Mouse (Mus musculus) forebrain, embryonic 13.5 days (tissue): ENCODE results near the gene Olfr976. TPM values are rescaled to one million over a fixed set of nuclear protein-coding genes. Genes with fewer than 3 reads are reported as not detected.

ENCODE experiments used
- polyA plus RNA-seq: library from polyadenylated mRNA; unstranded; fragments of >200 nt; fragmentation: Nextera tagmentation; extraction: Ambion mirVana; gene quantifications from 2 replicates; pipeline ENCODE4 v1.2.1, GENCODE M21; 2015

Olfr976 gene
- polyA plus RNA-seq, 1 experiment from 2014 or later, result not detected

Other genes with a start within 250 kb of the Olfr976 start
- gene Olfr965, start 249.8 kb downstream of the Olfr976 start, polyA plus RNA-seq, result not detected in 2 replicates
- gene Olfr150, start 230.2 kb downstream of the Olfr976 start, polyA plus RNA-seq, result not detected in 2 replicates
- not detected in 2 replicates for gene Olfr967, start 214.9 kb downstream of the Olfr976 start, polyA plus RNA-seq
- not detected in 2 replicates for gene Olfr968, start 177.9 kb downstream of the Olfr976 start, polyA plus RNA-seq
- not detected in 2 replicates for gene Olfr969, start 170.2 kb downstream of the Olfr976 start, polyA plus RNA-seq
- gene Olfr970, start 152.3 kb downstream of the Olfr976 start, polyA plus RNA-seq, result not detected in 2 replicates
- gene Olfr971, start 124.3 kb downstream of the Olfr976 start, polyA plus RNA-seq, result not detected in 2 replicates
- not detected in 2 replicates for gene Olfr972, start 94.7 kb downstream of the Olfr976 start, polyA plus RNA-seq
- gene Olfr229, start 53.8 kb downstream of the Olfr976 start, polyA plus RNA-seq, result not detected in 2 replicates
- gene Olfr974, start 23.6 kb downstream of the Olfr976 start, polyA plus RNA-seq, result not detected in 2 replicates
- gene Olfr975, start 9.1 kb downstream of the Olfr976 start, polyA plus RNA-seq, result not detected in 2 replicates
- not detected in 2 replicates for gene Olfr978, start 31.0 kb upstream of the Olfr976 start, polyA plus RNA-seq
- not detected in 2 replicates for gene Olfr979, start 42.3 kb upstream of the Olfr976 start, polyA plus RNA-seq
- gene Olfr980, start 48.4 kb upstream of the Olfr976 start, polyA plus RNA-seq, result not detected in 2 replicates
- gene Olfr981, start 60.3 kb upstream of the Olfr976 start, polyA plus RNA-seq, result not detected in 2 replicates
- gene Olfr982, start 112.7 kb upstream of the Olfr976 start, polyA plus RNA-seq, result not detected in 2 replicates
- not detected in 2 replicates for gene Olfr983, start 132.5 kb upstream of the Olfr976 start, polyA plus RNA-seq
- gene Olfr984, start 153.1 kb upstream of the Olfr976 start, polyA plus RNA-seq, result not detected in 2 replicates
- gene Olfr985, start 169.1 kb upstream of the Olfr976 start, polyA plus RNA-seq, result not detected in 2 replicates
- gene Tmem225, start 187.0 kb upstream of the Olfr976 start, polyA plus RNA-seq, result not detected in 2 replicates
- 0.05 TPM in 1 of 2 replicates, not detected in the other for gene Olfr986, start 219.8 kb upstream of the Olfr976 start, polyA plus RNA-seq
- 6.8 and 8.4 TPM in 2 replicates for gene Zfp202, start 231.2 kb upstream of the Olfr976 start, polyA plus RNA-seq